ENCODE assay signal across 11 mouse cellular contexts in genomic region chr2:85172071-85172762, GRCm38 (mm10). TPM values are rescaled to one million over a fixed set of nuclear protein-coding genes. Genes with fewer than 3 reads are reported as not detected.
DNase-seq lines count a peak whose midpoint lies in the region; ATAC-seq lines count a peak whose summit lies in the region.
"Had no signal": no experiment of that assay in that cellular context is flagged by ENCODE, and none has a peak within 500 bp of the region (broad histone marks: within the 10 kb centered on the region; RNA-seq: fewer than 3 reads in every experiment).

No protein-coding gene starts in this region.

- no peak for ATAC-seq in megakaryocyte-erythroid progenitor cell, adult 5-6 weeks (replicated peaks; ENCODE audit: low FRiP score, low TSS enrichment, poor library complexity, severe bottlenecking)
- ATAC-seq: midbrain, embryonic 13.5 days had no signal

- intact Hi-C loops in heart, postnatal 14 days (cut with DNase I), result loop anchor here (5.0 kb wide), 1 partner anchor 35 kb away; the partner anchor contains the start of gene Aplnr

- DNase-seq in kidney, adult 9 months, result peak; percentile 22
- no peak for DNase-seq in kidney, adult 18-20 months
- DNase-seq in fibroblast of lung, adult 2 months (ENCODE audit: low read depth), result peak; percentile 32
- peak; percentile 56 to 65 for DNase-seq in heart, postnatal 14 days
- DNase-seq in lung, postnatal 10 days, result peak; percentile 16
- DNase-seq in adrenal gland, postnatal 36 days, result no peak
- DNase-seq in T-cell, adult 2 months (ENCODE audit: low spot score), result no peak
- DNase-seq: cerebellum, adult 9-10 months; right cerebral cortex, postnatal 25 days had no signal

RNA-seq across cellular contexts. Expression of gene Lrrc55, which starts 24.8 kb away (rescaled TPM):
- 1 to 10 TPM; 3.1 to 4.3 TPM for total RNA-seq in heart, postnatal 14 days (2021)
- 10 to 100 TPM; 13.8 to 24.4 TPM for total RNA-seq in adrenal gland, postnatal 36 days (2021)
- not detected in 2 replicates for total RNA-seq in megakaryocyte-erythroid progenitor cell, adult 5-6 weeks (2014; fragmentation: Nextera tagmentation)
- not detected in 2 replicates for total RNA-seq in megakaryocyte-erythroid progenitor cell, adult 5-6 weeks (2017)

RNA-seq across cellular contexts. Expression of gene Aplnr, which starts 36.2 kb away (rescaled TPM):
- total RNA-seq in heart, postnatal 14 days (2021), result 100 to 1,000 TPM in 1 of 2 experiments, 10 to 100 TPM in 1; 93.4 to 104 TPM
- 10 to 100 TPM; 20.0 to 27.1 TPM for total RNA-seq in adrenal gland, postnatal 36 days (2021)
- not detected in 2 replicates for total RNA-seq in megakaryocyte-erythroid progenitor cell, adult 5-6 weeks (2014; fragmentation: Nextera tagmentation)
- not detected in 2 replicates for total RNA-seq in megakaryocyte-erythroid progenitor cell, adult 5-6 weeks (2017)

Comparison
In these comparisons a context has a peak if more than half of its experiments do, and no peak if none do; other contexts are left out.
1. DNase-seq: peak in kidney, adult 9 months (single experiment), fibroblast of lung, adult 2 months (single experiment), heart, postnatal 14 days (2 of 2) and lung, postnatal 10 days (single experiment); none in kidney, adult 18-20 months (single experiment), adrenal gland, postnatal 36 days (0 of 2) and T-cell, adult 2 months (single experiment).
2. RNA of gene Lrrc55, which starts 24.8 kb away (total RNA-seq): 13.8 to 24.4 TPM in adrenal gland, postnatal 36 days and 3.1 to 4.3 TPM in heart, postnatal 14 days; not detected in megakaryocyte-erythroid progenitor cell, adult 5-6 weeks; every median in the first group is over 4 times any median in the second.
3. RNA of gene Aplnr, which starts 36.2 kb away (total RNA-seq): 93.4 to 104 TPM in heart, postnatal 14 days and 20.0 to 27.1 TPM in adrenal gland, postnatal 36 days; not detected in megakaryocyte-erythroid progenitor cell, adult 5-6 weeks; every median in the first group is over 10 times any median in the second.